Mouse (Mus musculus) 416B (cell line): ENCODE results near the gene Insl5.

Source experiments
- DNase-seq: peaks from one replicate; pipeline ENCODE4 v3.0.0; 2011; ENCODE audit warnings: low read depth

Insl5 gene

GRCm38 (mm10) chr4:102990016-102990415 lies 36.6 kb downstream of the Insl5 start:
- no peak for DNase-seq

GRCm38 (mm10) chr4:102989391-102989790 lies 37.3 kb downstream of the Insl5 start:
- no peak for DNase-seq

DNA sequence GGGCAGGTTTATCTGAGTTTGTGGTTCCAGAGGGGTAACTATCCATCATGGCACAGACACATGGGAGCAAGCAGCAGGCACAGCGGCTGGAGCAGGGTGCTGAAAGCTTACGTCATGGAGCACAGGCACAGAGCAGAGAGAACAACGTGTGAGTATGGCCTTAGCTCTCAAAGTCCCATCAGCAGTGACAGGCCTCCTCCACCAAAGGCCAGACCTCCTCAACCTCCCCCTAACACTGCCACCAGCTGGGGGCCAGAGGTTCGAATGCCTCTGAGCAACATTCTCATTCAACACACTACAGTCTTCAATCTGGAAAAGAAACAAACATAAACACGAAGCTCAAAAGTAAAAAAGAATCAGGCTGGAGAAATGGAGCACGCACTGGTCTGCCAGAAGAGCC lies 38.1 kb downstream of the Insl5 start:
- DNase-seq: no peak

DNA sequence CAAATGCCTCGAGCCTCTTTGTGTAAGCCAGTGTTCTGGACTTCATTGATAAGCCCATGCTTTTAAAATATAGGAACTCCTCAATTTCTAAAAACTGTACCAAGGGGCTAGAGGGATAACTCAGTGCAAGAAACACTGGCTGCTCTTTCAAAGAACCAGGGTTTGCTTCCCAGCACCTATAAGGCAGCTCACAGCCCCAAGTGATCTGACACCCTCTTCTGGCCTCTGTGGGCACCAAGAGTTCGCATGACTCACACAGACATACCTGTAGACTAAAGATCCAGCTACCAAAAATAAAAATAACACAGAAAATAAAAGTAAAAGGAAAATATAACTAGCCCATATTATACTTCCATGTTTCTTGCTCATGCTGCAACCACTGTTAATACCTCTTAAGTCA lies 38.9 kb downstream of the Insl5 start:
- DNase-seq: no peak

DNA sequence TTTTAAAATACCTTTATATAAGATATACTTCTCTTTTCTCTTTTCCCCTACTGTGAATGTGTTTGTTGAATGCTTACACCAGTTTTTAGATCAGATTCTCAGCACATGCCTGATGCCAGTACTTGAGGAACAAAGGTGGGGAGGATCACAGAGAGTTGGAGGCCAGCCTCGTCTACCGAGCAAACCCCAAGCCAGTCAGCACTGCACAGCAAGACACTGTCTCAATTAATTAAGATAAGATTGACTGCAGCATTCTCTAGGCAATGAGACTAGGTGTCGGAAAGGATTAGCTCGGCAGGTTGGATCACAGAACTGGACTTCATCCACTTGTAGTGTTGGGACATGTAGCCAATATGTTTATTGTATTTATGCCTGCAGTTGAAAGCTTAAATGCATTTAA lies 39.3 kb downstream of the Insl5 start:
- DNase-seq: no peak

DNA sequence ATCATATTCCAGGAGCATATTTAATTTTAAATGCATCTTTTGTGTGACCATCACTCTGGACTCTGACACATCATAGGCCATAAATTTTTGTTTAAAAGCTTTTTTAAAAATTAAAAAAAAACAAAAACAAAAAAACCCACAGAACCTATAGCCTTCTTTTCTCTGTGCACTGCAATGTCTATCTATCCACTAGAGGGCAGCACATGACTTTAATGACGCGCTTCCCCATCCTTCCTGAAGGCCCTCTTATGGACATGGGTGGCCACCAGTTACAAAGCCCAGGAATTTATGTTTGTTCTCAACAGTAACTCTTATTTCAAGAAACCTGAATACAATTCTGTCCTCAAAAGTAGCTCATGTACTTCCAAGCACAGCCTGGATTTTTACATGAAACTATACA lies 39.7 kb downstream of the Insl5 start:
- DNase-seq: peak; percentile 81

DNA sequence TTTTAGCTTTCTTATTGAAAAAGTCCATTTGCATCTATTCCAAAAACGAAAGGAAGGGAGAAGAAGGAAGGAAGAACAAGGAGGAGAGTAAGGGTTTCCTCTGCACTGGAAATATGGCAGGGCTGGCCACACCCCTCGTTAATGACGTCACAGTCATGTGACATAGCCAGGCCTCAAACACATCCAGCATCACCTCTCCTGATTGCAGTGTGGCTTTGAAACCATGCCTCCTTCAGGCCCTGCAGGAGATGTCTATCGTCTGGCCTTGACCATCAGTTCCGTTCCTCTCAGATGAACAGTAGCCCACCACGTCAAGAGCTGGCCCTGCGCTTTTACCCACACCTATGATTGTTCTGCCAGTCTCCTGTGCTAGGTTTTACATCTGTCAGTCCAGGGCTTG lies 40.5 kb downstream of the Insl5 start:
- peak; percentile 76 for DNase-seq

DNA sequence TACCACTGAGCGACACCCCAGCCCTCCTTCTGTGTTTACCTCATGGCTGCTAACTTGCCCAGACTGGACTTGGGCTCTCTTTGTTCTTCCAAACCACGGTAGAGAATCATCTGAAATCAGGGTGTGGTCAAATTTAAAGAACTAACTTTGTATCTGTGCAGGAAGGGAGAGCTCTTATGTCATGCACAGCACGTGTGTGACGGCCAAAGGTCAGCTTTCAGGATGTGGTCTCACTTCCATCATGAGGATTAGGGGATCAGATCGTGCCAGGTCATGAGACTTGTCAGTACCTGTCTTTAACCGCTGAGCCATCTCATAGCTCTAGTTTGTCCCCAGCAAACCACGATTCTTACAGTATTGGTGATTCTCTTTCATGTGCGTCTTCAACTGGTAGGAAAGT lies 44.9 kb downstream of the Insl5 start:
- DNase-seq: peak; percentile 36

- no peak for DNase-seq
These were observed 47.3 kb downstream of the Insl5 start for GRCm38 (mm10) chr4:102979385-102979784.

GRCm38 (mm10) chr4:102978440-102978839 lies 48.2 kb downstream of the Insl5 start, which contains the start of gene Tctex1d1:
TSS of gene Tctex1d1 (plus strand) at chr4:102978606.
- no peak for DNase-seq

GRCm38 (mm10) chr4:102977778-102978321 lies 48.8 kb downstream of the Insl5 start:
- DNase-seq: no peak

GRCm38 (mm10) chr4:102976290-102977275 lies 50.1 kb downstream of the Insl5 start:
- DNase-seq: no peak

- no peak for DNase-seq
These were observed 52.5 kb downstream of the Insl5 start for GRCm38 (mm10) chr4:102974172-102974571.

DNA sequence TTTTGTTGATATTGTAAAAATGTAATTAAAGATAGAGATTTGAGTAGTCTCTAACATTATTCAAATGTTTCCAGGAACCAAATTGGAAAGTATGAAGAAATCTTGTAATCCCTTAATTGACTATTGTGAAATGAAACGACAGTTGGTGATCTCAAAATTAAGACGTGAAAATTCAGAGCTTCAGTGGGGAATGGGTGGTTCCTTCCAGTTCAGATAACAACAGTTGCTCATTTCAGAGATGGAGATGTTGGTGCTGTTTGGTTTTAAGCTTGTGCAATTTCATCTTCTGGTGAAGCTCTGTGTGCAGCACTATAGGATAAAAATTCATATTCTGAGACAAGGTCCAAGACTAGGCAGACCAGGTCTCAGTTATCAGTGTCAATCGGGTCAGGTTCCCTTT lies 54.6 kb downstream of the Insl5 start:
- DNase-seq: no peak

- DNase-seq: no peak
These were observed 55.5 kb downstream of the Insl5 start for GRCm38 (mm10) chr4:102971159-102971558.

- DNase-seq: no peak
These were observed 57.0 kb downstream of the Insl5 start for GRCm38 (mm10) chr4:102969599-102969998.
